Mouse (Mus musculus): ENCODE results near the gene Wfdc1.

Gene Wfdc1

GRCm38 (mm10) chr8:119679184-119679583, 13.0 kb downstream of the Wfdc1 start:
- in situ Hi-C loops (cut with MboI, MseI) = no loop called here

DNA sequence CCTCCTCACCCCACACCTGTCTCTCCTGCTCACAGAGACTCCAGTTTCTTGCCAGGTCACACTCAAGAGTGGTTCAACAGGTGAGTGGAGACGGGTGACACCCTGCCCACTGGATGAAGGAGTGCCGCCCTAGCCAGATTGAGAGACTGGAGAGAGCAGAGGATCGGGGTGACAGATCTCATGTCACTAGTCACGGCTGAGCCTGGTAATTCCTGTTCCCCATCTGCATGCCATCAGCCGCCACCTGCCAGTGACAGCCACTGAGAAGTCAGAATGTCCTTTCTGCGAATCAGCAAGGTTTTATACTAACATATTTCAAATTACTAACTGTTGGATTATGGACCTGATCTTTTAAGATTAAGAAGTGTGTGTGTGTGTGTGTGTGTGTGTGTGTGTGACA, 24.4 kb downstream of the Wfdc1 start:
- in situ Hi-C loops (cut with MboI, MseI) = no loop called here

GRCm38 (mm10) chr8:119691989-119692388, 25.8 kb downstream of the Wfdc1 start:
- in situ Hi-C loops (cut with MboI, MseI) = no loop called here

DNA sequence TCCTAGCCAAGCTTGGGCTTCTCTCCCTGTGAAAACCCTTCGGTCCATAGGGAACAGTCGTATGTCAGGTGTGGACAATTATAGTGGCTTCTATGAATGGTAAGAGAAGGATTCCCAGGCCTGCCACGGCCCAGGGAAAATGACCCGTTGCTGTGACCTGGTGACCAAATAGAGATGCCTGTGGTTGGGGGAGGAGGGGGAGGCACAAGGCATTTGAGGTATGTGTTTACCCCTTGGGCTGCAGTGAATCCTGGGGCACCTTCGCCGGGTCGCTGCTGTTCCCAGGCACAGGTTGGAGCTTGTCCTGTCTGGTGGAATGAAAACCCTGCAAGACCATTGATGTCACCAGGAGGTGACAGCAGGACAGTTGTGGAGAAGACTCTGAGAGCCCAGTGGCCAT, 28.5 kb downstream of the Wfdc1 start:
- in situ Hi-C loops (cut with MboI, MseI) = loop anchor here in 1 of 2 experiments (5.0 kb wide), 1 partner anchor 83 kb away; the partner anchor contains the start of gene Tldc1

DNA sequence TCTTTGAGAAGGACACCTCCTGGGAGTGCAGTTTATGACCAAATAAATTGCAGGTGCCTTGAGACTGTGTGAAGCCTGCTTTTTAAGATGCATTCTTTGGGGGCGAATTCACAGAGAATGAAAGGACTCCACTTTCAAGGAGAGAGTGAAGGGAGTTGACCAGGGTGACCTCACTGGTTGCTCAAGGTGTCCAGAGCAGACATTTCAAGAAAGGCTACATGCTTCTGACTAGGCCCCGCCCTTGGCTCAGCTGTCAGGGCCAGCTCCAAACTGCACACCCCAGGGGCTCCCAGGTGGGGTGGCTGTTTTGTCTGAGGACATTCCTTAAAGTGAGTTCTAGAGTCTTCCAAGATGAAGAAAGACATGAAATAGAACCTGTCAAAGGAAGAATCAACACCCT, 31.0 kb downstream of the Wfdc1 start:
- in situ Hi-C loops (cut with MboI, MseI) = loop anchor here in 1 of 2 experiments (5.0 kb wide), 1 partner anchor 80 kb away; the partner anchor contains the start of gene Tldc1

DNA sequence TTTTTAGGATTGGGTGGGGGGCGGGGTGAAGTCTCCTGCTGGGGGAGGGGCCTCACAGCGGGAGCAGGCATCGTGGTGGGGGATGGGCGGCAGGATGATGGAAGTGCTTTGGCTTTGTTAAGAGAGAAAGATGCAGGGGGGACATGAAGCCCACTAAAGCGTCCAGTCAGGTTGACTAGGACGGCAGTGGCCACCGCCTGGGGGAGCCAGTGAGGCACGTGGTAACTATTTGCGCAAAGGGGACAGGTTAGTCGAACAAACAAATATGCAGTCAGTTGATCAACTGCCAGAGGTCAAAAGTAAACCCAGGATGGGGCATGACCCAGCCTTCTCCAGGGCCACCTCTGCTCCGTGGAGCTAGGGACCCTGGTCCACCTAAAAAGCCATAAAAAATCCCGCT, 32.8 kb downstream of the Wfdc1 start:
- in situ Hi-C loops (cut with MboI, MseI) = loop anchor here in 1 of 2 experiments (5.0 kb wide), 1 partner anchor 78 kb away; the partner anchor contains the start of gene Tldc1

DNA sequence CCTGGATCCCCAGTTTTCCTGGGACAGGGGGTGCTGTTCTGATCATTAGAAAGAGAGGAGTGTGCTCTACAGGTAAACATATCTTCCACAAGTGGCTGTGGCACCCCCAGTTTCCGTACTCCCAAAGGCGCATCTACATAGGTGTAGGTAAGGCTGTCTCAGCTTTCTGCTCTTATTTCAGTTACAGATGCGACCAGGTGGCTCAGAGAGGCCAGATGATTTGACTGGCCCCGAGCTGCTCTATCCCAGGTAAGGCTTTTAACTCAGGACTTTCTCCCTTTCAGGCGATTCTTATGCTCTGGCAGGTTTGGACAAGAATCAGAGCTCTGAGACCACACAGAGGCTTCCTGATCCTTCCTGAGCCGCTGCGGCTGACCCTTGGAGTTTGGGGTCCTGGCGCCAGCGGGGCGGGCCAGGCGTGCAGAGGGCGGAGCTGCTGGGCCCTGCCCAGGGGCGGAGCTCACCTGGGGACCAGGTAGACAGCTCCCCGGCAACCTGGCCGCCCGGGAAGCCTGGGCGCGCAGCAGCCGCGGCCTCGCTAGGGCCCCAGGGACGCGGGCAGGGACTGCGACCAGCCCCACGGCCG, 33.5 kb downstream of the Wfdc1 start, which contains the start of gene Atp2c2:
Gene Atp2c2, plus strand, starts transcription at position 461 of the 586 bp plus-strand sequence.
- in situ Hi-C loops (cut with MboI, MseI) = loop anchor here in 1 of 2 experiments (5.0 kb wide), 1 partner anchor 78 kb away; the partner anchor contains the start of gene Tldc1

- in situ Hi-C loops (cut with MboI, MseI) = no loop called here
Observed at GRCm38 (mm10) chr8:119702965-119703364, 36.8 kb downstream of the Wfdc1 start.

GRCm38 (mm10) chr8:119707146-119707545, 41.0 kb downstream of the Wfdc1 start:
- in situ Hi-C loops (cut with MboI, MseI) = no loop called here

DNA sequence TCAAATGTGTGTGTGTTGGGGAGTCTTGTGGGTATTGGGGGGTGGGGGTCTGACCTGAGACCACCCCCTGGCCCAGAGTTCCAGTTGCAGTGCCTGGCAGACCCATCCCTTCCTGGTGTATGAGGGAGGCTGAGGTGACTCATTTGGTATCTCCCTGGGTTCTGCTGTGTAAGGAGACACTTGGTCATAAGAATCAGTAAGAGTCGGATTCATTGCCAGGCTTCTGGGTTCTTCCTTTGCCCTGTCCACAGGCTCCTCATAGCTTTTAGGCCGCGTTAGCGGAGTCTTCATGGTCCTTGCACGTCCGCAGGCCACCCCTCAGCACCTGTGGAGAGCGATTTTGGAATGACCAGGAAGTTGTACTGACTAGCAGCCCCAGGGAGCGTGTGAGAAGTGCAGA, 42.3 kb downstream of the Wfdc1 start:
- in situ Hi-C loops (cut with MboI, MseI) = no loop called here

- in situ Hi-C loops (cut with MboI, MseI) = no loop called here
Observed at GRCm38 (mm10) chr8:119708878-119709702, 42.9 kb downstream of the Wfdc1 start.

DNA sequence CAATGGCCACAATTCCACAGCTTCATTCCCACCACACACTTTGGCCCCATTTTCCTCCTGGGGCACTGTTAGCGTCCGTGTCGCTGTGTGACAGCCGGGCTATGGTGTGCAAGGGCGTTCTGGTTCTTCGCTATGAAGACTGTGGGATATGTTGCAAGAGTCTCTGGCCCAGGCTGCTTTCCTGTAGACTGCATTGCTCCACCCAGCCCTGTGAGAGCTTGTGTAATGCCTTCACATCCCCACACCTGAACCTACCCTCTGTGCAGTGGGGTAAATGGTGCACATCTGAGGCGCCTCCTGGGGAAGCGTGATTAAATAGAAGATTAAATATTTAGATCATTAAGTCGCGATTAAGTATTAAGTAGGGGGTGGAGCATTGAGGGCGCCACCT, 43.5 kb downstream of the Wfdc1 start:
- in situ Hi-C loops (cut with MboI, MseI) = no loop called here

DNA sequence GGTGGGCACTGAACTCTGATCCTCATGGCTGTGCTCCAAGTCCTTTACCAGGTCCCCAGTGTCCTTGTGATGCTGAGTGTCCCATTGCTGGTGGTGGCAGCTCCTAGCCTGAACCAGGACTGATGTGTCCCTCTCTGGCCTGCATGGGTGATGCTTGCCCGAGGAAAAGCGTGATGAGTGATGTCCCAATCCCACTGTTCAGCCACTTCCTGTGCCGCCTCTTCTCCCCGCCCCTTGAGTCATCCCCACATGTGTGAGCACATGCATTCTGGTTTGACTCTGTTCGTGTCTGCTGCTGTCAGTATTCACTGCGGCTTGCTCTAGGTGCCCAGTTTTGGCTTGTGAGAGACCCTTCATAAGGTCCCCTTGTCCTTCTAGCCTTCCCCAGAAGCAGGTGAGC, 46.1 kb downstream of the Wfdc1 start:
- in situ Hi-C loops (cut with MboI, MseI) = no loop called here

DNA sequence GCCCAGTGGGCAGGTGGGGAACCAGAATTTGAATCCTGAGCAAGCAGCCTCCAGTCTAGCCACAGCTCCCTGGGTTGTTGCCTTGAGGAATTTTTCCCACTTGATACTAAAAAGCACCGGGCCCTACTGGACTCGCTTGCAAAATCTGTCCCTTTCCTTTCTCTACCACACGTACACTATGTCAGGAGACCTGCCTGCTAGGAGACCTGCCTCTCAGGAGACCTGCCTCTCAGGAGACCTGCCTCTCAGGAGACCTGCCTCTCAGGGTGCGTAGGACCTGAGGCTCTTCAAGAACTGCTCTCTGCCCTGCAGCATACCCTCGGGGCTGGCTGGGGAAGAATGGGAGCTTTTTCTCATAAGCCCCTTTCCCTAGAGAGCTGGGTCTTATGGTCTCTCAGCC, 47.3 kb downstream of the Wfdc1 start:
- in situ Hi-C loops (cut with MboI, MseI) = no loop called here

DNA sequence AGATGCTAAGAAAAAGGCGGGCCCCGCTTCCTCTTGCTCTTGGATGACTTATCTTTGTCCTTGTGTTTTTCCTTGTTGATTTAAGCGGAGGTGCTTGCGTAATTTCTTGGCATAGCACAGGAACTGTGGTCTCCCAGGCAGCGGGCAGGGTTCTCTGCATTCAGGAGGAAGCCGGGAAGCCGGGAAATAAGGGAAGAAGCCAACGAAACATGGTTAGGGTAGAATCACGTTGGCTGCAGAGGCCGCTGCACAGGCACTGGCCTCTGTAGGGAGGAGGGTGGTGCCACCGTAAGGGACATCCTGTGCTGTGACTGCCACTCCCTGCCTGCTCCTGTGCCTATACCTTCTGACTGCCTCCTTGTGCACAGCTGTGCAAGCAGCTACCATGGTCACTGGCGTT, 49.1 kb downstream of the Wfdc1 start:
- in situ Hi-C loops (cut with MboI, MseI) = no loop called here

DNA sequence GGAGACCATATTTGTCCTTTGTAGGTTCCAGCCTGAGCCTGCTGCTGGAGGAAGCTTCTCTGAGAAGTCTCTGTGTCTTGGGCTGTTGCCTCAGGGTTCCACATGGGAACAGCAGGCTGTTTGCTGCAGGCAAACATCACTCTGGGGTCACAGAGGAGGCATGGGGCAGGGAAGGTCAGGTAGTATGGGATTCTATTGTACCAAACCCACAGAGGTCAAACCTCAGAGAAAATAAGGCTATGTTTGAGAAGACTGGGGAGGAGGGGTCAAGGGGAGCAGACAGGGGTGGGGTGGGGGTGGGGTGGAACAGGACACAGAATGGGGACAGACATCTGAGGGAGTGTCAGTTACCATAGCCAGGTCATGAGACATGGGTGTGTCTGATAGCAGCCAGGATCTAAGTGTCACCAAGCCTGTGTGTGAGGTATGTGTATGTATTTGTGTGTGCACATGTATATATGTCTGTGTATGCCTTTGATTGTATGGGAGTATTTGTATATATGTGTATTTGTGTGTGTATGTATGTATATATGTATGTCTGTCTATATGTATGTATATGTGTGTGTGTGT, 50.6 kb downstream of the Wfdc1 start:
- in situ Hi-C loops (cut with MboI, MseI) = no loop called here

- in situ Hi-C loops (cut with MboI, MseI) = no loop called here
Observed at GRCm38 (mm10) chr8:119717765-119718164, 51.6 kb downstream of the Wfdc1 start.

DNA sequence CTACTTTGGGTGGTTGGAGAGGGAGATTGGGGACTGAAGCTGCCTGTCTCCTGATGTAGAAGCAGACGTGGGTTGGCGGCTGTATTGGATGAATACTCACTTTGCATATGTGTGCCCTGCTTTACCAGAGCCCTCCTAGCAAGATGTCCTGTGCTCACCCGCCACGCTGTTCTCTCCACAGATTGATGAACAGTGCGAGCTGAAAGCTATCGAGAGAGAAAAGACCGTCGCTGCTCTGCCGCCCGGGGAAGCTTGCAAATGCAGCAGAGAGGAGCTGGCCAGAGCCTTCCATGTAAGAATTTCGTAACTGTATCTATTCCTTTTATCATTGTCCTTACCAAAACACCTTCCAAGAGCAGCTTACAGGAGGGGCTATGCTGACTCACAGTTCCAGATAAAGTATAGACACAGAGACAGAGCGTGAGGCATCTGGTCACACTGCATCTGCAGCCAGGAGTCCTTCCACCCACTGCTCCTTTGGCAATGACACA, 52.9 kb downstream of the Wfdc1 start:
- in situ Hi-C loops (cut with MboI, MseI) = no loop called here

- in situ Hi-C loops (cut with MboI, MseI) = no loop called here
Observed at GRCm38 (mm10) chr8:119722348-119722747, 56.2 kb downstream of the Wfdc1 start.

GRCm38 (mm10) chr8:119723676-119724075, 57.5 kb downstream of the Wfdc1 start:
- in situ Hi-C loops (cut with MboI, MseI) = no loop called here

DNA sequence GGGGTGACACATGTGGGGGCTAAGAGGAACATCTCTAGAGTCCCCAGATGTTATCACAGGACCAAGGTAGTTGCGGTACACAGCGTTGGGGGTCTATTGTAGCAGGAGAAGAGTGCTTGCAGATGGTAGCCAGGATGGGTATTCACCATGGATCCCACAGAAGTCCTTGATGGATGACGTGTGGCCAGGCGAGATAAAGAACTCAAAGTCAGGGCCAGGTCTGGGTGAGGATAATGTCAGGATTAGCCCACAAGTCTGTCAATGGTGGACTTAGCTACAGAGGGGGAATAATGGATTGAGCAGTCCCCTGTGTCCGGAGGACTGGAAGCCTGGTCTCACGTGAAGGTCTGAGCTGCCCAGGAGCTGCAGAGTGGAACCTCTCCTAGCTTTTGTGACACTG, 58.4 kb downstream of the Wfdc1 start:
- in situ Hi-C loops (cut with MboI, MseI) = no loop called here

GRCm38 (mm10) chr8:119727093-119727492, 60.9 kb downstream of the Wfdc1 start:
- in situ Hi-C loops (cut with MboI, MseI) = no loop called here
